Comparison of ENCODE assay signal across 1 mouse cellular context in the genomic region with DNA sequence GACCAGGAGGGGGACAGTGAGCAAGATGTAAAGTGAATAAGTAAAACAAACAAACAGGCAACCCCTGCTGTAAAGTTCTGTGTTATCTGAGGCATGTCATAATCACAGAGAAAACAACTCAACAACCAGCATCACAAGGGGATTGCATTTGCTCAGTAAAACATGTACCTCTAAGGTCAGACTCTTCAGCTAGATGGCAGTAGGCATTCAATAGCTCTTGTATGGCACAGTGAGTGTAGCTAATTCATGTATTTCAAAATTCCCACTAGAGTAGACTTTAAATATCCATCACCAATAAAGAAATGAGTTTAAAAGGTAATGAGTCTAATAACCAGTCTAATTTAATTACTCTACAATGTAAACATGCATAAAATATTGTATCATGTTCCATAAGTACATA.
TF ChIP-seq lines count a peak whose summit lies in the region.

No protein-coding gene starts in this region.

TF ChIP-seq in CH12.LX, 34 proteins besides CTCF, POLR2A, EP300 and RAD21 (continued from another document):
- no peak for TF ChIP-seq USF2 (conservative IDR thresholded peaks at IDR 0.05; ENCODE audit: low read depth, low read length)
